Mouse (Mus musculus) Patski (cell line): ENCODE data around the gene Pcolce2. TPM values are rescaled to one million over a fixed set of nuclear protein-coding genes. Genes with fewer than 3 reads are reported as not detected.

Source experiments
- ATAC-seq: fragments of 100-300 bp; one replicate; pipeline ENCODE4 v1.8.0; 2021
- CTCF ChIA-PET: fragments of 350-600 bp; sonication (Branson Sonifier 250); formaldehyde crosslinking; loops from one replicate; lab custom pipeline; 2022; ENCODE audit warnings: inconsistent platforms; lab: Charles Lee
- POLR2A ChIA-PET: fragments of 350-600 bp; sonication (Branson Sonifier 250); formaldehyde crosslinking; loops from one replicate; lab custom pipeline; 2022; ENCODE audit warnings: antibody characterized with exemption, inconsistent platforms; lab: Charles Lee
- DNase-seq: peaks from one replicate; pipeline ENCODE4 v3.0.0-alpha.2; 2011; ENCODE audit warnings: low read depth, low spot score
- H3K27me3 ChIP-seq: fragments of 371-371 bp; one replicate; pipeline ENCODE4 v1.5.1; 2021
- CTCF ChIP-seq: fragments of 100-300 bp; IDR thresholded peaks from one replicate; pipeline ENCODE4 v1.5.1; 2021
- in situ Hi-C: fragments of 300-500 bp; cut with MboI; formaldehyde crosslinking; loops from 3 replicates; pipeline ENCODE4 v1.11.1; 2018; ENCODE audit warnings: low pct_unique_long_range_greater_than_20kb, mixed read lengths
- polyA plus RNA-seq: library from polyadenylated mRNA; unstranded; gene quantifications from one replicate; pipeline ENCODE4 v1.2.3, GENCODE M21; 2021

Gene Pcolce2
- polyA plus RNA-seq, 1 experiment from 2014 or later, result 6.0 TPM

- ChIA-PET CTCF (interaction anchor here (0.6 to 1.5 kb wide), 7 partner anchors 9 to 172 kb away, joined by 3 to 6 read pairs (median 3); no protein-coding TSS in a partner anchor), POLR2A (no interaction called here)
- ATAC-seq (no peak), DNase-seq (no peak)
- in situ Hi-C loops, result loop anchor here (5.0 to 25.0 kb wide), 2 partner anchors 159 to 961 kb away; partner anchors contain the start of gene Atr
- no peaks in the 10 kb centered on the region for H3K27me3 ChIP-seq
- TF ChIP-seq CTCF, result peak; percentile 84
Measured at GRCm38 (mm10) chr9:95697808-95698207, 60.4 kb downstream of the Pcolce2 start.

GRCm38 (mm10) chr9:95699273-95699672, 61.9 kb downstream of the Pcolce2 start:
- in situ Hi-C loops, result loop anchor here (5.0 to 25.0 kb wide), 2 partner anchors 158 to 962 kb away; partner anchors contain the start of gene Atr
- no peaks in the 10 kb centered on the region for H3K27me3 ChIP-seq
- ChIA-PET POLR2A (no interaction called here), CTCF (interaction anchor here (0.7 to 3.0 kb wide), 3 partner anchors 9 to 153 kb away, joined by 3 to 9 read pairs (median 3); no protein-coding TSS in a partner anchor)
- no peak for TF ChIP-seq CTCF
- DNase-seq, result no peak
- no peak for ATAC-seq

- POLR2A ChIA-PET, result interaction anchor here (1.3 kb wide), 1 partner anchor 9 kb away, joined by 6 read pairs; no protein-coding TSS in a partner anchor
- no peaks in the 10 kb centered on the region for H3K27me3 ChIP-seq
- no peak for TF ChIP-seq CTCF
- CTCF ChIA-PET, result interaction anchor here (1.4 to 1.6 kb wide), 2 partner anchors 9 to 179 kb away, joined by 3 to 5 read pairs; no protein-coding TSS in a partner anchor
- in situ Hi-C loops, result no loop called here
- ATAC-seq (no peak), DNase-seq (no peak)
Measured at GRCm38 (mm10) chr9:95704078-95704477, 66.7 kb downstream of the Pcolce2 start.

GRCm38 (mm10) chr9:95705371-95705770, 68.0 kb downstream of the Pcolce2 start:
- TF ChIP-seq CTCF, result no peak
- ATAC-seq (no peak), DNase-seq (no peak)
- no peaks in the 10 kb centered on the region for H3K27me3 ChIP-seq
- POLR2A ChIA-PET, result no interaction called here
- CTCF ChIA-PET, result no interaction called here
- in situ Hi-C loops, result no loop called here

GRCm38 (mm10) chr9:95708943-95709342, 71.5 kb downstream of the Pcolce2 start:
- ATAC-seq, result no peak

GRCm38 (mm10) chr9:95712574-95712973, 75.2 kb downstream of the Pcolce2 start:
- CTCF ChIA-PET, result no interaction called here
- POLR2A ChIA-PET, result no interaction called here
- no peak for TF ChIP-seq CTCF
- H3K27me3 ChIP-seq, result no peaks in the 10 kb centered on the region
- in situ Hi-C loops, result no loop called here
- no peak for DNase-seq
- ATAC-seq, result no peak

More at GRCm38 (mm10) chr9:95708943-95709342, 71.5 kb downstream of the Pcolce2 start:
- in situ Hi-C loops, result no loop called here
- no peaks in the 10 kb centered on the region for H3K27me3 ChIP-seq
- no peak for DNase-seq
- POLR2A ChIA-PET, result no interaction called here
- CTCF ChIA-PET, result interaction anchor here (0.8 to 2.3 kb wide), 3 partner anchors 9 to 182 kb away, joined by 3 to 9 read pairs (median 6); no protein-coding TSS in a partner anchor
- TF ChIP-seq CTCF, result peak; percentile 57

- POLR2A ChIA-PET, result no interaction called here
- CTCF ChIA-PET, result interaction anchor here (2.4 kb wide), 1 partner anchor 116 kb away, joined by 12 read pairs; no protein-coding TSS in a partner anchor
- in situ Hi-C loops, result no loop called here
- peak; percentile 56 for TF ChIP-seq CTCF
- ATAC-seq, result no peak
- H3K27me3 ChIP-seq, result no peaks in the 10 kb centered on the region
- DNase-seq, result no peak
Measured at GRCm38 (mm10) chr9:95736238-95736637, 98.8 kb downstream of the Pcolce2 start.

- H3K27me3 ChIP-seq, result no peaks in the 10 kb centered on the region
- ChIA-PET CTCF (no interaction called here), POLR2A (no interaction called here)
- DNase-seq (no peak), ATAC-seq (no peak)
- TF ChIP-seq CTCF, result no peak
- in situ Hi-C loops, result no loop called here
Measured at GRCm38 (mm10) chr9:95744845-95745613, 107.6 kb downstream of the Pcolce2 start.

- peaks cover 15% of the 10 kb centered on the region for H3K27me3 ChIP-seq
- ATAC-seq (no peak), DNase-seq (no peak)
- CTCF ChIA-PET, result no interaction called here
- no peak for TF ChIP-seq CTCF
- in situ Hi-C loops, result no loop called here
- POLR2A ChIA-PET, result no interaction called here
Measured at GRCm38 (mm10) chr9:95747298-95747697, 109.9 kb downstream of the Pcolce2 start.

Other genes starting within 250 kb of the Pcolce2 start
- gene Chst2, start 230.9 kb upstream of the Pcolce2 start, polyA plus RNA-seq, result 9.1 TPM
- 50.6 TPM for gene U2surp, start 125.6 kb upstream of the Pcolce2 start, polyA plus RNA-seq
- gene Paqr9, start 77.9 kb upstream of the Pcolce2 start, polyA plus RNA-seq, result 1.6 TPM
- 7.0 TPM for gene Trpc1, start 112.8 kb downstream of the Pcolce2 start, polyA plus RNA-seq
- 0.74 TPM for gene Pls1, start 207.7 kb downstream of the Pcolce2 start, polyA plus RNA-seq
- gene Atr, start 220.0 kb downstream of the Pcolce2 start, polyA plus RNA-seq, result 9.0 TPM